Mouse (Mus musculus) central nervous system, embryonic 18 days (tissue): ENCODE data around the gene Olfr139. TPM values are rescaled to one million over a fixed set of nuclear protein-coding genes. Genes with fewer than 3 reads are reported as not detected.

ENCODE experiments used
- polyA plus RNA-seq: library from polyadenylated mRNA; depleted of rRNA; stranded (reverse); fragments of >200 nt; gene quantifications from 2 replicates; pipeline ENCODE4 v1.2.3, GENCODE M21; 2012; rRNA removed

Gene Olfr139
- polyA plus RNA-seq, result not detected in 2 replicates

DNA sequence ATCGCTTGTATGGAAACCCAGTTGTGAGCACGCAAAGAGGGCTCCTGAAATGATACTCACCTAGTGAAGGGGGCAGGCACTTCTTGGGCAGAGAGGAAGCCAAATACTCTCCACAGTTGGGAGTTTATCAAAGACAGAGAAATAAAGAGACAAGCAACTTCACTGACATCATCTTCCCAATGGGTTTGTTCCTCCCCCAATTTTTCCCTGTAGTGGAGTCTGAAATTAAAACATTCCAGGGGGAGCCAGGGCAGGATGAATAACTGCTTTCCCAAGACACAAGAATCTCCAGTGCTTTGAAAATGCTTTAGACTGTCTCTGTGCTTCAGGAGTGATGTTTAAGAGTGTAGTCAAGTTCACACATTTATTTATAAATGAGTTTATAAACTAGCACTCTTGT is at the start of gene Olfr139, which contains the start of gene Olfr399:
TSS of gene Olfr139 (minus strand) at position 101 of the 400 bp plus-strand sequence.
TSS of gene Olfr399 (minus strand) at position 165 of the 400 bp plus-strand sequence.

DNA sequence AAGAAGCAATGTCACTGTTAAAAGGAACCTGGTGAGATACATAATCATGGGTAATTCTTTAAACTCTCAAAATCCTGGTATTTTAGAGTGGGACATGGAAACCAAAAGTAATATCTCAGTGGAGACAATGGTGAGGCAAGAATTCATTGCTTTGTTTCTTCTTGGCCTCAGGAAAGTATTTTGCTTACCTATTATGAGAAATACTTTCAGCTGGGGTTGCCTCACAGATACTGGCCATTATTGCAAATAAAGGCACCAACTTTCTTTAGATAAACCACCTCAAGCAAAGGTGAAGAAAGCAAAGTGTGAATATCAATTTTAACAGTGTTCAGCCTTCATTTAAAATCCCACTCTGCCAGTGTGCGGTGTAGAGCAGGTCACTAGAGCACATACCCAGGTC is 13.3 kb upstream of the Olfr139 start, which contains the start of gene Zfp616:
TSS of gene Zfp616 (plus strand) at position 301 of the 400 bp plus-strand sequence.

Other genes starting within 250 kb of the Olfr139 start
- not detected in 2 replicates for gene Olfr392, start 239.5 kb downstream of the Olfr139 start, polyA plus RNA-seq
- gene Olfr393, start 205.1 kb downstream of the Olfr139 start, polyA plus RNA-seq, result not detected in 2 replicates
- gene Olfr394, start 165.8 kb downstream of the Olfr139 start, polyA plus RNA-seq, result not detected in 2 replicates
- gene Olfr395, start 147.3 kb downstream of the Olfr139 start, polyA plus RNA-seq, result not detected in 2 replicates
- gene Olfr23, start 119.9 kb downstream of the Olfr139 start, polyA plus RNA-seq, result not detected in 2 replicates
- gene Olfr397, start 95.7 kb downstream of the Olfr139 start, polyA plus RNA-seq, result not detected in 2 replicates
- gene Olfr398, start 66.1 kb downstream of the Olfr139 start, polyA plus RNA-seq, result not detected in 2 replicates
- gene Olfr399, start 64 bp upstream of the Olfr139 start, polyA plus RNA-seq, result not detected in 2 replicates
- not detected in 2 replicates for gene Zfp616, start 13.4 kb upstream of the Olfr139 start, polyA plus RNA-seq
- gene Olfr401, start 57.2 kb upstream of the Olfr139 start, polyA plus RNA-seq, result not detected in 2 replicates
- gene Olfr402, start 97.0 kb upstream of the Olfr139 start, polyA plus RNA-seq, result not detected in 2 replicates
- gene Olfr403, start 129.7 kb upstream of the Olfr139 start, polyA plus RNA-seq, result not detected in 2 replicates
- gene Olfr43, start 154.8 kb upstream of the Olfr139 start, polyA plus RNA-seq, result not detected in 2 replicates
- not detected in 2 replicates for gene Olfr406, start 203.3 kb upstream of the Olfr139 start, polyA plus RNA-seq
- not detected in 2 replicates for gene Olfr59, start 227.2 kb upstream of the Olfr139 start, polyA plus RNA-seq